Mouse (Mus musculus) c-Kit-positive CD71-positive TER-119-positive erythroid progenitor cells, embryonic 14.5 days (primary cell): ENCODE results near the gene Lrtm1.

Source experiments
- DNase-seq: peaks from one replicate; pipeline ENCODE4 v3.0.0-alpha.2; 2013; ENCODE audit warnings: low spot score

Lrtm1 gene

GRCm38 (mm10) chr14:29031858-29032395 is 13.9 kb downstream of the Lrtm1 start:
- DNase-seq = no peak

- DNase-seq = no peak
Measured at GRCm38 (mm10) chr14:29038246-29038645, 20.2 kb downstream of the Lrtm1 start.

- DNase-seq = no peak
Measured at GRCm38 (mm10) chr14:29040606-29041364, 22.8 kb downstream of the Lrtm1 start.

- no peak for DNase-seq
Measured at GRCm38 (mm10) chr14:29041498-29041897, 23.5 kb downstream of the Lrtm1 start.

- no peak for DNase-seq
Measured at GRCm38 (mm10) chr14:29042355-29042754, 24.3 kb downstream of the Lrtm1 start.

- no peak for DNase-seq
Measured at GRCm38 (mm10) chr14:29051951-29052835, 34.2 kb downstream of the Lrtm1 start.

- DNase-seq = no peak
Measured at GRCm38 (mm10) chr14:29060679-29061078, 42.7 kb downstream of the Lrtm1 start.

GRCm38 (mm10) chr14:29061491-29061890 is 43.5 kb downstream of the Lrtm1 start:
- no peak for DNase-seq

- no peak for DNase-seq
Measured at GRCm38 (mm10) chr14:29062676-29063075, 44.7 kb downstream of the Lrtm1 start.

- no peak for DNase-seq
Measured at GRCm38 (mm10) chr14:29073747-29074146, 55.7 kb downstream of the Lrtm1 start.

- DNase-seq = no peak
Measured at GRCm38 (mm10) chr14:29077418-29077817, 59.4 kb downstream of the Lrtm1 start.

GRCm38 (mm10) chr14:29080228-29080627 is 62.2 kb downstream of the Lrtm1 start:
- no peak for DNase-seq

- DNase-seq = no peak
Measured at GRCm38 (mm10) chr14:29080630-29081029, 62.6 kb downstream of the Lrtm1 start.

- no peak for DNase-seq
Measured at GRCm38 (mm10) chr14:29082171-29082570, 64.2 kb downstream of the Lrtm1 start.
